Mouse (Mus musculus) adipocyte (in vitro differentiated cells): Measurements from ENCODE around the gene Olfr223.
"Not testable (repeated sequence)": the region's sequence is repeated elsewhere in the genome, so short reads cannot be mapped to it uniquely, and the experiment has no call there.

Source experiments
- DNase-seq: peaks from one replicate; pipeline ENCODE4 v3.0.0-alpha.2; 2016; ENCODE audit warnings: low spot score

The Olfr223 gene

DNA sequence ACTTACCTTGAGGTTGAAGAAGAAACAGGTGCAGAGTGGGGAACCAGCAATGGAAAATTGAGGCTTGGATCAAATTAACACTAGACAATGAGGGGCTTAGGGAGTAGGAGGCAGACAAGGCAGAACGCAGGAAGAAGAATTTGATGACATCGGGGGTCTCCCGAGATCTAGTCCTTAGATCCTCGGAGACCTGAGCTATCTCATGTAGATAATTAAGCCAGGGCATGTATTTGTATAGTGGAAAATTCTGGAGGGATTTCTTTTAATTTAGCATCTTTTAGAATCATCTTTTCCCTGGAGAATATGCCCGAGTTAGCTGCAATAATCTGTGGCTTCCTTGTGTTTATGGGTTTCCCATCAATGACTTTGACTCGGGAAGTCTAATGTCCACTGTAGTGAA, at the start of gene Olfr223:
TSS of gene Olfr223 (minus strand) at position 101 of the 400 bp plus-strand sequence.
- DNase-seq: no peak

DNA sequence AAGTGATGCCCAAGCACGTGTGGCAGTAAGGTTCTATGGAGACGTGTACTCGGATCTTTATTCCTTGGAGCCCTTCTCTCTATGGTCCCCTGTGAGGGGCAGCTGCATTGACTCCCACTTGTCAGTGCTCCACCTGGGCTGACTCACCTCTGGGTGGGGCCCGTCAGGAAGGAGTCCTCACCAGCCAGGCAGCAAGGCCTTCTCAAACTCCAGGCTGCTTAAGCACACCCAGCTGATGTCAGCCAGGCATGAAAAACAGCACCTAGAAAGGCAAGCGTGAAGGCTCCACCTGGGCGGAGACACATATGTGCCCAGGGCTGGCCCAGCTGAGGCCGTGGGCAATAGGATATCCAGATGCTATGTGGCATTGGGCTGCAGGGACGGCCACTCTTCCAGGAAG, 49.3 kb upstream of the Olfr223 start:
- no peak for DNase-seq

DNA sequence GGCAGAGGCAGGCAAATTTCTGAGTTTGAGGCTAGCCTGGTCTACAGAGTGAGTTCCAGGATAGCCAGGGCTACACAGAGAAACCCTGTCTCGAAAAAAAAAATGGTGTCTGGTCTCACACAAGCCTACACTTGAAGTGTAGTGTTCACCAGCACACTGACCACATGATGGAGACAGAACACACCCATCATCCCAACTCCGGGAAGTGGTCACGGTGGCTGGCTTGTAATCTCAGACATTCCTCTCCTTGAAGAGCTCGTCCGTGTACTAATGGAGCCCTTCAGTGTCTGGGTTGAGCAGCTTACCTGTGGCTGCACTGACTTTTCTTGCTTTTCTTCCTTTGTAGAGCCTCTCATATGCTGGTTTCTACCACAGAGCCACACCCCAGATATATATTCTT, 48.1 kb upstream of the Olfr223 start:
- no peak for DNase-seq

DNA sequence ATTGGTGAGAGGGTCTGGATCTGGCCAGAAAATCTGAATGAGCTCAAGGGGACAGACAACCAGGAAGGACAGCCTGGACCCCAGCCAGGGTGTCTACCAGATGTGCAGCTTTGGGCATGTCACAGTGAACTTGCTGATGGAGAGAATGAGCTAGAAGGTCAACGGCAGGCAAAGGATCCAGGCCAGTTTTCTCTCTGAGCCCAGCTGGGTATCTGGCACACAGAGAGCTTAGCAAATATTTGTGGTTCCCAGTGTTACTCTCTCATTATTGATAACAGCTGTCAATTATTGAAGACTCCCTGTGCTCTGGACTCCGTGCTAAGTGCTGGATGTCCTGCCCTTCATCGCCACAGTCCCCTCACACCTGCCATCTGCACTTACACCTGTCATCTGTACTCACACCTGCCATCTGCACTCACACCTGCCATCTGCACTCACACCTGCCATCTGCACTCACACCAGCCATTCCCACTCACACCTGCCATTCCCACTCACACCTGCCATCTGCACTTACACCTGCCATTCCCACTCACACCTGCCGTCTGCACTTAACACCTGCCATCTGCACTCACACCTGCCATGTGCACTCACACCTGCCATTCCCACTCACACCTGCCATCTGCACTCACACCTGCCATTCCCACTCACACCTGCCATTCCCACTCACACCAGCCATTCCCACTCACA, 47.0 kb upstream of the Olfr223 start:
- peak; percentile 29 for DNase-seq

DNA sequence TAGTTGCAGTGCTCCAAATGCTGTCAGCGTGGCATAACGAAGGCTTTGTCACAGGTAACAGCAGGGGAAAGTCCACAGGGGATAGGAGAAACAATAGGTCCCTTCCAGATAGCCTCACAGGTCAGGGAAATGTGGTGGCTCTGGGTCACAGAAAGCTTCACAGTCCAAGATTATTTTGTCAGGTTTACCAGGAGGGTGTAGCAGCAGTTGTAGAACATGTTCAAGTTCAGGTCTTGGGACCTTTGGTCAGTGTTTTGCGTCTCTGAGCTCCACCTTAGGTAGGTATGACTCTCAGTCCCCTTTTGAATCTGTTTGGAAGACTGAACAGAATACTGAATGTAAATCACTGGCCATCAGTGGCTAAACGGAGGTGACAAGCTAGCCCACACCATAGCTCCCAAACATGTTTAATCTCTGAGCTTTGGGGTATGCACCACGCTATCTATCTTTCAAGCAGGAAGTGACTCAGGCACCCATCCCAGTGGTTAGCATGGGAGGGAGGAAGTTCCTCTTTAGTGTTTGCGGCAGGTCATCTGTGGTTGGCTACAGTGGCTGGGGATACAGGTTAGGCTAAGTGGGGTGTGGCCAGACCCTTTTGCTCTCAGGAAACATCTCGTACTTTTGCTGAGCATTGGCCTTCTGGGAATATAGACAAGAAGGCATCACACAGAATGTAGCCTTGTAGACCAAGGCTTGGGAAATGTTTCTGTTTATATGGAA, 43.8 kb upstream of the Olfr223 start:
- DNase-seq: no peak

DNA sequence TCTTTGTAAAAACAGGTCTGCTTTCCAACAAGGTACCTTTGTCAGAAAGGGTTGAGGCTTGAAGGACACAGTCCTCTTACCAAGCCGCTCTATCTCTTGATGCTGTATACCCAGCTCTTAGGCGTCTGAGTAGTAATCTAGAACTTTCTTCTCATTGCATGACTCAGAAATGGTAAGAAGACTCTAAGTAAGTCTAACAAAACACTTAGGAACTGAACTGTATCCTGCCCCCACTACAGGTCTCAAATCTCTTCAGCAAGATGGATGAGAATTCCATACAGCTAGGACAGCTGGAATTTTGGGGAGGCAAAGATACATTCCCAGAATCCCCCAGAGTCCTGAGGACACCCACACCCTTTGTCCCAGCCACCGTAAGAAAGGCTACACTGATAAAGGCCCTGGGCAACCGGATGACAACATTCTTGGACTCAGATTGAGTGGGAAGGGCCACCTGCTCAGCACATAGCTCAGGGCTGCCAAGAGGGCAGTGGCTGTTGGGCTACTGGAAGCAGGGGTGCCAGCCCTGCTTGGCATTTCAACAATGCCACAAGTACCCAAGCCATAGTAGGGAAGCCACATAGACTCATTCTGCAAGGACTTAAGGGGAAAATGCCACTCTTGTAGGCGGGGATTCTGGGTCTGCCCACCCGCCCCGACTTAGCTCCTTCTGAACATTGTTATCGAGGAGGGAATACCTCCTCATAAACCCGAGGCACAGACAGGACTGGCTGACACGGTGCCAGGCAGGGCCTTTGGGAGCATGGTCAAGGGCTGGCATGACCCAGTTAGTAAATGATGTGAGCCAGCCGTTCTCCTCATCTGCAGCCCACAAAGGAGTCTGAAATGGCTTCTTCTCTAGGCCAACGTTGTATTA, 43.0 kb upstream of the Olfr223 start:
- peak; percentile 58 for DNase-seq

DNA sequence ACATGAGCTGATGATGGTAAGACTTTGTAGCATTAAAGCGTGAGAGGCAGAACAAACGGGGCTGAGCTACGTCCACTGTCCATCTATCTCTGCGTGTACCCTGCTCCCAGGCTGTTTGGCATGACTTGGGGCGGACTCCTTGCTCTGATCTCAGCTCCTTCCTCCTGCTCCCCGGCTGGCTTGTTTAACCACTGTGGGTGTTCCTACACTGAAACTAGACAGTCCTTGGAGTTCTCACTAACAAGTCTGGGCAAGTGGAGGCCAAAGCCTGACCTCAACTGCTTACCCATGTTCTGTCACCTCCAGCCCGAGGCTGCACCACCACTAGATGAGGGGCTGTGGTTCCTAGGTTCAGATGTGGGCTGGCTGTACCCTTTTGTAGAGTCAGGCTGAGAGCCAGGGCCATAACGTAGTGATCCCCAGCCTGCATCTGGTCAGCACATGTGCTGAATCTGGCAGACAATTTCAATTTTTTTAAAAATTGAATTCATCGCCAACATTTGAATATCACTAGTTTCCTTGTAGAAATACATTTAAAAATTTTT, 42.2 kb upstream of the Olfr223 start:
- DNase-seq: peak; percentile 40

DNA sequence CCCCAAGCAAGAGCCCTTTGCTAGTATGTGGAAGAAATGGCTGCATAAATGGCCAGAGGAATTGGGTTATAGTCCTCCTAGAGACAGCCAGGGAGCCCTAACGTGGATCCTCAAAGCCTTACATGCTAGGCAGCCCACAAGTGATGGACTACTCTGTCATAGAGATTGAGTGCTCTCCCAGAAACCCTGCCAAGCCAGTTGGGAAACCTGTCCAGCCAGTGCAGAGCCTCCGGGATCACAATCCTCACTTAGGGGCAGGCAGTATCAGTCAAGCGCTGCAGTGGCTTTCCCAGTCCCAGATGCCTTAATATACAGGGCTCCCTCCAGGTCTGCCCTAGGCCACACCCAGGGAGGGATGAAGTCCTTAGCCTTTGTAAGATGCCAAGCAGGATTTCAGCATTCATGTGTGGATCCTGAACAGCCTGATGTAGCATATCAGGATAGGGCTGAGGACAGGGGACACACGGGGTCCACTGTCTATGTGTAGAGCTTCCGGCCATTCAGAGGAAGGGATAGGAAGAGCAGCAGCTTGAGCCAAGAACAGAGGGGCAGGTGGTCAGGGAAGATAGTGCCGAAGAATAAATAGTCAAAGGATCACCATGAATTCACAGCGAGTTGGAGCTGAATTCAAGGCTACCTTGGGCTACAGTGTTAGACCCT, 41.0 kb upstream of the Olfr223 start:
- peak; percentile 28 for DNase-seq

DNA sequence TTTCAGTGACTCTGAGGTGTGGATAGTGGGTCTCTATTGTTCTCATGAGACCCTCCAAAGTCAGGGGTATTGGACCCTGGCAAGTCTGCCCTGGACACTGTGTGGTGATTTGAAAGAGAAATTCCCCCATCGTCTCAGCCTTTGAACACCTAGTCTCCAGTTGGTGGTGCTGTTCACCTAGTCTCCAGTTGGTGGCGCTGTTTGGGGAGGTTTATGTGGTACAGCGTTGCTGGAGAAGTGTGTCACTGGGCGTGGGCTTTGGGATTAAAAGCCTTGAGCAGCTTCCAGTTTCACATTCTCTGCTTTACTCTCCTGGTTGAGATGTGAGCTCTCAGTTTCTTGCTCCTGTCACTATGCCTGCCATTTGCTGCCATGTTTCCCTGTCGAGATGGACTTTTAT, 39.9 kb upstream of the Olfr223 start:
- DNase-seq: peak; percentile 54

DNA sequence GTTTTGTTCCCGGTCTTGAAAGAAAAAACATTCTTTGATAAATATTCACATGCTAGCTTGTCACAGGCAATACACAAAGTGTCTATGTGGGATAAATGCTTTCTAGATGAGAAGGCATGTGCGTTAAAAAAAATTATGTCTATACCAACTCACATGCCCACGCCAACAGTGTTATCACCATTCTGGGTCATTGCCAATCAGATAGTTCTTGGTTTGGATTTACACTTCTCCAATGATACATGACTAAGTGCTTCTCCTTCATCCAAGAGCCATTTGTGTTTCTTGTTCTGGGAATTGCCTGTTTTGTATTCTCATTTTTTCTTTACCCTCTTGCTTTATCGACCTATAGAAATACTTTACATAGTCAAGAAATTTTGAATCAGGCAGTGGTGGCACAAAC, 38.9 kb upstream of the Olfr223 start:
- no peak for DNase-seq

DNA sequence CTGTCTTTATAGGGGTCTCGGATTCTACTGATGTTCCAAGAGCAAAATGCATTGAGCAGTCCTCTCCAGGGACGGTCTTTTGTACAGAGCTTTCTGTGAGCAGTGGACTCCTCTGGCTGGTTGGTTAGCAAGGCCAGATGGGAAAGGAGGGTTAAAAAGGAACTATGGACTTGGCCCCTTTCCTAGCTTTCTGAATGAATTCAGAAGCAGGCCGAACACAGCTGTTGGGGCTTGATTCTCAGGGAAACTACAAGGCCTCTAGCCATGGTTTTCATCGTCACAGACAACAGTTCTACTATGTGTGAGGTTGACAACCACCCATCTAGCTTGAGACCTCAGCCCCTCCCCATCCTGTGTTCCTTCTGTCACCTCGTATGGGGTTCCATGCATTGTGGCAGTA, 36.8 kb upstream of the Olfr223 start:
- DNase-seq: no peak

DNA sequence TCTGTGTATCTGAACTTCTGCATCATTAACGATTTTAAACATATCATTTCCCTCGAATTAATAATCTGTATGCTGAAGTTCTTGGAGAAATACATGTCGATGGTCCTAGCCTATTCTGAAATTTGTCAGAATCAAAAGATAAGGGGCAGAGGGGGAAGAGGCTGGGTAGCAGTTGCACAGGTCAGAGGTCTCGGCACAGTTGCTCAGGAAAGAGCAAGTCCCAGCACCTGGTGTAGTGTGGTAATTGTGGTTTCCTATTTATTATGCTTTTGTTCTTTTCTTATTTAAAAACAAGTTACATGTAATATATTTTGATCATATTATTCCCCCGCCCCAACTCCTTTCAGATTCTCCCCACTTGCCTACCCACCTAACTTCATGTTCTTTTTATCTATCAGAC, 35.1 kb upstream of the Olfr223 start:
- no peak for DNase-seq

DNA sequence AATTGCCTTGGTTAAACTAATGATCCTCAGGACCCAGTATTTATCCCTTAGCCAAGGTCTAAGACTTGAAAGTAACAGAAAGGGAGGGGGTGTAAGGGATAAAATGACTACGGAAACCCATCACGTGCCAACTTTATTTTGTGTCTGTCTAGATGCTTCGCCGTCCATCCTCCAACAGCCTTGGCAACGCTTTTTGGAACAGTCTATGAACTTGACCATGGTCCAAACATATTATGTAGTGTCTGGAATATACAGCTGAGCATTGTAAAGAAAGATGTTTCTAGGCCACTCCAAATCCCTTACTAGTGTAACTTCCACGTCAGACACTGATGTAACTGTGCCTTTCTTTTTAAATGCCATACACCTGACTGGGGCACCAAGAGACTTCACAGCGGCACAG, 33.1 kb upstream of the Olfr223 start:
- DNase-seq: no peak

DNA sequence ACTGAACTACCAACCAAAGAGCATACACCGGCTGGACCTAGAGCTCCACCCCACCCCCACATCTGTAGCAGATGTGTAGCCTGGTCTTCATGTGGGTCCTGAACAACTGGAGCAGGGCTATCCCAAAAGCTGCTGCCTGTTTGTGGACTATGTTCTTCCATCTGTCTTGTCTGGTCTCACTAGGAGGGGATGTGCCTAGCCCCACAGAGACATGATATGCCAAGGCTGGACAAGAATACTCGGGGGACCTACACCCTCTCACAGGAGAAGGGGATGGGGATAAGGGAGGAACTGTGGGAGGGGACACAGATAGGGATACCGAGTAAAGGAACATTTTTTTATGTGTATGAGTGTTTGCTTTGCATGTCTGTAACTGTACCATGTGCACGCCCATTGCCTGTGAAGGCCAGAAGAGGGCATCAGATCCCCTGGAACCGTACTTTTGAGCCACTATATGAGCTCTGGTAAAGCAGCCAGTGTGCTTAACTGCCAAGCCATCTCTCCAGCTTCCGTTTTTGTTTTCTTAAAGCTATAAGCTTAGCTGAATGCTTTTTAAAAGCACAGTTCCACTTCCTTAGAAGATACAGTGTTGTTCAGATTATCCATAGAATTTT, 31.0 kb upstream of the Olfr223 start:
- DNase-seq: peak; percentile 80

DNA sequence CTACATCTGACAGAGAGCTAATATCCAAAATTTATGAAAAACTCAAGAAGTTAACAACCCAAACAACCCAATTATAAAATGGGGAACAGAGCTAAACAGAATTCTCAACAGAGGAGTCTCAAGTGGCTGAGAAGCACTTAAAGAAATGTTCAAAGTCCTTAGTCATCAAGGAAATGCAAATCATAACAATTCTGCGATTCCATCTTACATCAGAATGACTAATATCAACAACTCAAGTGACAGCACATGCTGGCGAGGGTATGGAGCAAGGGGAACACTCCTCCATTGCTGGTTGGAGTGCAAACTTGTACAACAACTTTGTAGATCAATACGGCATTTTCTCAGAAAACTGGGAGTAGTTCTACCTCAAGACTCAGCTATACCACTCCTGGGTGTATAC, 29.1 kb upstream of the Olfr223 start:
- no peak for DNase-seq

DNA sequence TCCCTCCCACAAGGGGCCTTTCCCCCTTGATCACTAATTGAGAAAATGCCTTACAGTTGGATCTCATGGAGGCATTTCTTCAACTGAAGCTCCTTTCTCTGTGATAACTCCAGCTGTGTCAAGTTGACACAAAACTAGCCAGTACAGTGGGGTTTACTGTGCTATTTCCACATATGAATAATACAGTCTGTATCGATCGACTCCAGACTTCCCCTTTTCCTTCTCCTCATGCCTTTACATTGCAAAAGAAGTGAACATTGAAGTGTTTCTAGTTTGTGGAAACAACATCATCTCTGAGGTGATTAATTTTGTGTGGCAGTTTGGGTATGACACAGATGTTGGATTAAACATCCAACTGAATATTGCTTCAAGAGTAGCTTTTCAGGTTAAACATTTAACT, 23.9 kb upstream of the Olfr223 start:
- DNase-seq: not testable (repeated sequence)

DNA sequence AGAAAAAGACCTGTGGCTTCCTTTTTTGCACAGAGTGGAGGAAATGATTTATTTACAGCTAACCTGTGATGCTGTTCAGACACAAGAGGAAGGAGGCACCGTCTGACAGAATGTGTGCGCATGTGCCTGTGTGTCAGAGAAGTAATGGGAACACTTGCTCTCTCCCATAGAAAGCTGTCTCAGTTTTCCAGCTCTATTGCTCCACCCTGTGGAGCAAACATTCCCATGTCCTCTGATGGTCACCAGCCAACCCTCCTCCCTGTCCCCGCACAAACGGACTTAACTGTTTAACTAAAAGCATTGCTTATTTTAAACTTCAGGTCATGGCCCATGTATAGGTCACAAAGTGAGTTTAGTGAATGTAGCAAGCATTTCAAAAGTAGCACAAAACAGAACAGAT, 21.0 kb upstream of the Olfr223 start:
- peak; percentile 83 for DNase-seq

DNA sequence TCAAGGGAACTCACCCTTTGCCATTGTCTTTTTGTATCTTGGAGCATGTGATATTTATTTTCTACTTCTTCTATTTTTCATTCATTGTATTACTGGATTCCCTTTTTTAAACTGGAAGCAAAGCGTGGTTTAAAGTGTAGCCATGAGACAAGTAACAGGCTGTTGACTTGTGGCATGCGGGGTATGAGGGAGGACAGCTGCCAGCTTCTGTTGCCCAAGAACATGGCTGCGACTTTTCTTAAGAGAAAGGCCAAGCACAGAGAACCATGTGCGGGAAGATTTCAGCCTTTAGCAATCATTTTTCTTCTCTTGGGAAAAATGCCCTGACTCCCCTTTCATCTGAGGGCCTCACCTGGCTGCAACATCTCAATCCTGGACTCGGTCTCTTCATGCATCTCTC, 18.6 kb upstream of the Olfr223 start:
- DNase-seq: peak; percentile 53

DNA sequence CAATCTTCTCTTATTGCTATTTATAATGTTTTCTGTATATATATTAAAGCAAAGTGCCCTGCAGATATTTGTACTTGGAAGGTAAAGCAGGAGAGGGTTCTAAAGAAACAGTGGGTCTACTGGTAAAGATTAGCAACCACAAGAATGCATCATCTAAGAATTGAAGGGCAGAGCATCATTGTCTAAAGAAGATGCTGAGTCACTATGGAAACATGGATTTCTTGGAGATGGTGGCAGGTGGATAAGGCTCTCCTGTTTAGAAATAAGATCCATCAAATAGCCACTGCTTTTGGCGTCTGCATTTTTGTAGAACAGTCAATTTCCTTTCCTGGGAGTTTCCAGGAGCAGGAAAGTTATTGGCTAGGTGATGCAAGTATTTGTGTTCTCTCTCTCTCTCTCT, 9.2 kb upstream of the Olfr223 start:
- DNase-seq: no peak

DNA sequence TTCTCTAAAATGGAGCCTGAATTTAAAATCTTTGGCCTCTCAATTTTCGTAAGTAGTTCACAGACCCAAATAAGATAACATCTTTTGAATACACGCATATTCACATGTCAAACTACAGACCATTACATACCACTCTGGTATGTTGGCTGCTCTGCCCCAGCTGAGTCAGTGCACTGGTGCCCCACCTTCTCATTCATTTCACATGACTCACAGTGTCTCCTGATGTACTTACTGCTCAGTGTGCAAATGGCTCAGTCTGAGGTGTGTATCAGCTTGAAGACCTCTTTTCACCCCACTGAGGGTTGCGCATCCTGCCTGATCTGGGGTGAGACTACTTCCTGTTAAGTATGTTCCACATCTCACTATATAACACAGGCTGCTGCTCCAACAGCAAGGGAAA, 7.8 kb upstream of the Olfr223 start:
- DNase-seq: no peak

DNA sequence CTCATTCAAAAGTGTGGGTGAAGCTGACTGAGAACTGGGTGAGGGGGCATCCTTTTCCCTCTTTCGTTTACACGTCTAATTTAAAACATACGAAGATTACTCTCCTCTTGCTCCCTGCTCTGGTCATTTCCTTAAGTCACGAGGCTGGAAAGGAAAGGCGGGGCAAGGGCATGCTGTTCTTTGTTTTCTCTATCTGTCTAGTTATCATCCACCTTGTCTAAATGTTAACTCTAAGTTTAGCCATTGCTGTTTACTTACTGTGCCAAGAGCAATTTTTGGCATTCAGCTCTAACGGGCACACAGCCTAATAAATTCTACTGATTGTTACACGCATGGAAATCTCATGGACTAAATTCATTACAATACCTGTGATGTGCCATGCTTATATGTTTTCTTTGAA, 6.1 kb upstream of the Olfr223 start:
- no peak for DNase-seq

DNA sequence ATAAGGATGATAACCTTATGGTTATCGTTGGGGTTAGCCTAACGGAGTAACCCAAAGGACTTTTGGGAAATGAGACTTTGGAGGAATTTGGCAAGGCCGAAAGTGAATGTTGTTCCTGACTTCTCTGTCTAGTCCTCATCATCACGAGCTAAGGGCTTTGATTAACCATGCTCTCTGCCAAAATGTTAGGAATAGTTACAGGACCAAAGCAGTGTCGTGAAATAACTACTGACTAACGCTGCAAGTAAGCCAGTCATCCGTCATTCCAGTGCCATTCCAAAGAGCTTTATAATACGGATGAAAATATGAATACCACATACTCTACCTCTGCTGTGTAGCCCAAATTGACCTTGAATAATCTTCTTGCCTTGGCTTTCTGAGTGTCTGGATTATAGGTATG, 3.9 kb upstream of the Olfr223 start:
- no peak for DNase-seq
